Mouse (Mus musculus): ENCODE measurements around the gene Gm853. TPM values are rescaled to one million over a fixed set of nuclear protein-coding genes. Genes with fewer than 3 reads are reported as not detected.

Gene Gm853
- polyA plus RNA-seq, 1 experiment from 2014 or later: not detected

- WGBS: 50% methylated on average over 13 of the region's 13 CpGs
- ATAC-seq (ENCODE audit: insufficient read depth): no peak
- no peak for TF ChIP-seq CTCF (IDR thresholded peaks at IDR 0.05; ENCODE audit: low read depth)
Observed at GRCm38 (mm10) chr4:130183023-130183422, 39.2 kb downstream of the Gm853 start.

GRCm38 (mm10) chr4:130181886-130182285, 40.3 kb downstream of the Gm853 start:
- H3K36me3 ChIP-seq (ENCODE audit: insufficient read depth): no peaks in the 10 kb centered on the region
- no peak overlapping the region for H3K9ac ChIP-seq
- no peak overlapping the region for H3K27ac ChIP-seq (ENCODE audit: low read depth)
- DNase-seq (peak; percentile 72), ATAC-seq (ENCODE audit: insufficient read depth) (no peak)
- no peaks in the 10 kb centered on the region for H3K9me3 ChIP-seq (ENCODE audit: low read depth, low read length)
- TF ChIP-seq CTCF (IDR thresholded peaks at IDR 0.05; ENCODE audit: low read depth): no peak
- H3K4me3 ChIP-seq (ENCODE audit: low read depth, low read length): no peak overlapping the region
- 23% methylated on average over 4 of the region's 4 CpGs for WGBS
- no peak overlapping the region for H3K4me2 ChIP-seq
- peaks cover 15% of the 10 kb centered on the region for H3K4me1 ChIP-seq (ENCODE audit: insufficient read depth)
- H3K27me3 ChIP-seq (ENCODE audit: insufficient read depth, low read length): no peaks in the 10 kb centered on the region

More at GRCm38 (mm10) chr4:130183023-130183422, 39.2 kb downstream of the Gm853 start:
- Histone ChIP-seq H3K27ac (ENCODE audit: low read depth) (no peak overlapping the region), H3K4me3 (ENCODE audit: low read depth, low read length) (no peak overlapping the region), H3K9ac (no peak overlapping the region), H3K4me2 (no peak overlapping the region), H3K36me3 (ENCODE audit: insufficient read depth) (no peaks in the 10 kb centered on the region), H3K27me3 (ENCODE audit: insufficient read depth, low read length) (no peaks in the 10 kb centered on the region), H3K9me3 (ENCODE audit: low read depth, low read length) (no peaks in the 10 kb centered on the region), H3K4me1 (ENCODE audit: insufficient read depth) (peaks cover 6% of the 10 kb centered on the region; the same call in 1 of the 2 replicates)
- DNase-seq: no peak

GRCm38 (mm10) chr4:130180909-130181602, 41.1 kb downstream of the Gm853 start:
- peaks cover 15% of the 10 kb centered on the region for H3K4me1 ChIP-seq (ENCODE audit: insufficient read depth)
- no peak overlapping the region for H3K4me2 ChIP-seq
- no peak overlapping the region for H3K27ac ChIP-seq (ENCODE audit: low read depth)
- TF ChIP-seq CTCF (IDR thresholded peaks at IDR 0.05; ENCODE audit: low read depth): no peak
- no peaks in the 10 kb centered on the region for H3K36me3 ChIP-seq (ENCODE audit: insufficient read depth)
- ATAC-seq (ENCODE audit: insufficient read depth) (no peak), DNase-seq (no peak)
- H3K9me3 ChIP-seq (ENCODE audit: low read depth, low read length): no peaks in the 10 kb centered on the region
- no peaks in the 10 kb centered on the region for H3K27me3 ChIP-seq (ENCODE audit: insufficient read depth, low read length)
- H3K4me3 ChIP-seq (ENCODE audit: low read depth, low read length): no peak overlapping the region
- 62% methylated on average over 7 of the region's 7 CpGs for WGBS
- no peak overlapping the region for H3K9ac ChIP-seq

GRCm38 (mm10) chr4:130179876-130180275, 42.3 kb downstream of the Gm853 start:
- WGBS: 70% methylated on average over 3 of the region's 3 CpGs
- TF ChIP-seq CTCF (IDR thresholded peaks at IDR 0.05; ENCODE audit: low read depth): no peak
- Histone ChIP-seq H3K4me3 (ENCODE audit: low read depth, low read length) (no peak overlapping the region), H3K27ac (ENCODE audit: low read depth) (no peak overlapping the region), H3K4me2 (no peak overlapping the region), H3K27me3 (ENCODE audit: insufficient read depth, low read length) (no peaks in the 10 kb centered on the region), H3K4me1 (ENCODE audit: insufficient read depth) (peaks cover 18% of the 10 kb centered on the region), H3K36me3 (ENCODE audit: insufficient read depth) (no peaks in the 10 kb centered on the region), H3K9ac (no peak overlapping the region), H3K9me3 (ENCODE audit: low read depth, low read length) (no peaks in the 10 kb centered on the region)
- no peak for ATAC-seq (ENCODE audit: insufficient read depth)
- DNase-seq: no peak

GRCm38 (mm10) chr4:130177536-130177935, 44.7 kb downstream of the Gm853 start:
- Histone ChIP-seq H3K9ac (peak overlapping the region; percentile 3; the same call in 1 of the 2 replicates), H3K27ac (ENCODE audit: low read depth) (peak overlapping the region; percentile 71; the same call in 1 of the 2 replicates), H3K36me3 (ENCODE audit: insufficient read depth) (no peaks in the 10 kb centered on the region), H3K27me3 (ENCODE audit: insufficient read depth, low read length) (peaks cover 8% of the 10 kb centered on the region; the same call in 1 of the 2 replicates), H3K4me3 (ENCODE audit: low read depth, low read length) (no peak overlapping the region), H3K4me1 (ENCODE audit: insufficient read depth) (peaks cover 35% of the 10 kb centered on the region), H3K4me2 (no peak overlapping the region), H3K9me3 (ENCODE audit: low read depth, low read length) (no peaks in the 10 kb centered on the region)
- ATAC-seq (ENCODE audit: insufficient read depth) (no peak), DNase-seq (no peak)
- WGBS: 48% methylated on average over 7 of the region's 7 CpGs
- no peak for TF ChIP-seq CTCF (IDR thresholded peaks at IDR 0.05; ENCODE audit: low read depth)

- ATAC-seq (ENCODE audit: insufficient read depth) (no peak), DNase-seq (peak; percentile 64)
- Histone ChIP-seq H3K9me3 (ENCODE audit: low read depth, low read length) (no peaks in the 10 kb centered on the region), H3K36me3 (ENCODE audit: insufficient read depth) (no peaks in the 10 kb centered on the region), H3K27ac (ENCODE audit: low read depth) (peak overlapping the region; percentile 71; the same call in 1 of the 2 replicates), H3K4me2 (no peak overlapping the region), H3K4me1 (ENCODE audit: insufficient read depth) (peaks cover 40% of the 10 kb centered on the region), H3K27me3 (ENCODE audit: insufficient read depth, low read length) (peaks cover 8% of the 10 kb centered on the region; the same call in 1 of the 2 replicates), H3K4me3 (ENCODE audit: low read depth, low read length) (no peak overlapping the region), H3K9ac (no peak overlapping the region)
- TF ChIP-seq CTCF (IDR thresholded peaks at IDR 0.05; ENCODE audit: low read depth): no peak
- 31% methylated on average over 4 of the region's 4 CpGs for WGBS
Observed at GRCm38 (mm10) chr4:130177087-130177486, 45.1 kb downstream of the Gm853 start.

- peaks cover 8% of the 10 kb centered on the region; the same call in 1 of the 2 replicates for H3K27me3 ChIP-seq (ENCODE audit: insufficient read depth, low read length)
- no peak overlapping the region; the same call in 1 of the 2 replicates for H3K27ac ChIP-seq (ENCODE audit: low read depth)
- no peaks in the 10 kb centered on the region for H3K9me3 ChIP-seq (ENCODE audit: low read depth, low read length)
- H3K4me1 ChIP-seq (ENCODE audit: insufficient read depth): peaks cover 38% of the 10 kb centered on the region; the same call in 1 of the 2 replicates
- WGBS: 62% methylated on average over 5 of the region's 5 CpGs
- DNase-seq (no peak), ATAC-seq (ENCODE audit: insufficient read depth) (no peak)
- H3K4me2 ChIP-seq: no peak overlapping the region
- H3K9ac ChIP-seq: no peak overlapping the region
- TF ChIP-seq CTCF (IDR thresholded peaks at IDR 0.05; ENCODE audit: low read depth): no peak
- no peak overlapping the region for H3K4me3 ChIP-seq (ENCODE audit: low read depth, low read length)
- no peaks in the 10 kb centered on the region for H3K36me3 ChIP-seq (ENCODE audit: insufficient read depth)
Observed at GRCm38 (mm10) chr4:130176156-130176720, 46.0 kb downstream of the Gm853 start.
